Mouse (Mus musculus) naive thymus-derived CD4-positive, alpha-beta T cell, adult 2 months (primary cell): ENCODE results near the gene Iars2.

Source experiments
- DNase-seq: peaks from one replicate; pipeline ENCODE4 v3.0.0-alpha.2; 2011; ENCODE audit warnings: low read depth

Iars2 gene

GRCm38 (mm10) chr1:185328721-185329610 lies at the start of gene Iars2:
Gene Iars2 (minus strand): TSS chr1:185329396.
- peak; percentile 94 for DNase-seq

GRCm38 (mm10) chr1:185377429-185377828 lies 48.2 kb upstream of the Iars2 start:
- DNase-seq, result no peak

- DNase-seq, result no peak
Observed at GRCm38 (mm10) chr1:185376390-185376789, 47.2 kb upstream of the Iars2 start.

GRCm38 (mm10) chr1:185369979-185370378 lies 40.8 kb upstream of the Iars2 start:
- DNase-seq, result no peak

GRCm38 (mm10) chr1:185367383-185367782 lies 38.2 kb upstream of the Iars2 start:
- DNase-seq, result no peak

GRCm38 (mm10) chr1:185364183-185364540 lies 35.0 kb upstream of the Iars2 start:
- DNase-seq, result no peak

- peak; percentile 70 for DNase-seq
Observed at GRCm38 (mm10) chr1:185363526-185364182, 34.5 kb upstream of the Iars2 start.

- DNase-seq, result peak; percentile 99
Observed at GRCm38 (mm10) chr1:185362677-185363520, 33.7 kb upstream of the Iars2 start, which contains the start of gene Eprs. Gene Eprs (plus strand): TSS chr1:185363044.

GRCm38 (mm10) chr1:185358211-185358610 lies 29.0 kb upstream of the Iars2 start:
- DNase-seq, result no peak

- no peak for DNase-seq
Observed at GRCm38 (mm10) chr1:185356246-185356645, 27.1 kb upstream of the Iars2 start.

- DNase-seq, result no peak
Observed at GRCm38 (mm10) chr1:185354731-185355130, 25.5 kb upstream of the Iars2 start.

- no peak for DNase-seq
Observed at GRCm38 (mm10) chr1:185353351-185353750, 24.2 kb upstream of the Iars2 start.

- DNase-seq, result peak; percentile 68
Observed at GRCm38 (mm10) chr1:185352151-185352550, 23.0 kb upstream of the Iars2 start.

GRCm38 (mm10) chr1:185350611-185351010 lies 21.4 kb upstream of the Iars2 start:
- no peak for DNase-seq

GRCm38 (mm10) chr1:185349741-185350140 lies 20.5 kb upstream of the Iars2 start:
- no peak for DNase-seq

- no peak for DNase-seq
Observed at GRCm38 (mm10) chr1:185346188-185346587, 17.0 kb upstream of the Iars2 start.

GRCm38 (mm10) chr1:185343422-185343821 lies 14.2 kb upstream of the Iars2 start:
- no peak for DNase-seq

GRCm38 (mm10) chr1:185342441-185342840 lies 13.2 kb upstream of the Iars2 start:
- no peak for DNase-seq

GRCm38 (mm10) chr1:185336535-185336934 lies 7.3 kb upstream of the Iars2 start:
- no peak for DNase-seq

GRCm38 (mm10) chr1:185335231-185335765 lies 6.1 kb upstream of the Iars2 start:
- no peak for DNase-seq

- no peak for DNase-seq
Observed at GRCm38 (mm10) chr1:185334136-185334535, 4.9 kb upstream of the Iars2 start.

GRCm38 (mm10) chr1:185333651-185334050 lies 4.5 kb upstream of the Iars2 start:
- DNase-seq, result no peak
